Mouse (Mus musculus) right cerebral cortex, postnatal 14 days (tissue): ENCODE data around the gene Plekho2.
A peak's percentile ranks its signal among the peaks of the same experiment; 100 is the strongest.

Experiments used
- DNase-seq: peaks from one replicate; pipeline ENCODE4 v3.0.0; 2022

The Plekho2 gene

DNA sequence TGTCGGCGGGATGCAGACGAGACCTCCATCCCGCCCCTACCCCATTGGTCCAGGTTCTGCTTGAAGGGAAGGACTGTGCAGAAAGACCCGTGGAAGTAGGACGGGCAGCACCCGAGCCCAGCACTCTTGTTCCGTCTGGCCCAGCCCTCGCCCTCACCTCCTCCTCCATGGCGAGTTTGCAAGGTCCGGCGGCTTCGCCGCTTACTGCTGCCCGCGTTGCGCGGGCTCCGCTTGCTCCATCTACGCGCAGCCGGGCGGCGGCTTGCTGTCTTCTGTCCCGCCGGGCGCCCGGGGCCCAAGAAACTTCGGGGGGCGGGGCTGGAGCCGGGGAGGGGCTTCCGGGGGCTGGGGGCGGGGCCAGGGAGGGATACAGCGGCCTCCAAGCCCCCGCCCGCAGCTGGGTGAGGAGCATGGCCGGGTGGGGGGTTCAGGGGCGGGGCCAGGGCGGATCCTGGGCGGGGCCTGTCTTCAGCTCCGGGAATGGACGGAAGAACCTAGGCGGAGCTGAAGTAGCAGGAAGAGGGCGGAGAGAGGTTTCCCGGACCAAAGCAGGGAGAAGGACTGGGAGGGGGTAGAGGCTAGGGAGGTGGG, at the start of gene Plekho2:
TSS of gene Plekho2 (minus strand) at position 260 of the 591 bp plus-strand sequence.
- peak; percentile 83 for DNase-seq

DNA sequence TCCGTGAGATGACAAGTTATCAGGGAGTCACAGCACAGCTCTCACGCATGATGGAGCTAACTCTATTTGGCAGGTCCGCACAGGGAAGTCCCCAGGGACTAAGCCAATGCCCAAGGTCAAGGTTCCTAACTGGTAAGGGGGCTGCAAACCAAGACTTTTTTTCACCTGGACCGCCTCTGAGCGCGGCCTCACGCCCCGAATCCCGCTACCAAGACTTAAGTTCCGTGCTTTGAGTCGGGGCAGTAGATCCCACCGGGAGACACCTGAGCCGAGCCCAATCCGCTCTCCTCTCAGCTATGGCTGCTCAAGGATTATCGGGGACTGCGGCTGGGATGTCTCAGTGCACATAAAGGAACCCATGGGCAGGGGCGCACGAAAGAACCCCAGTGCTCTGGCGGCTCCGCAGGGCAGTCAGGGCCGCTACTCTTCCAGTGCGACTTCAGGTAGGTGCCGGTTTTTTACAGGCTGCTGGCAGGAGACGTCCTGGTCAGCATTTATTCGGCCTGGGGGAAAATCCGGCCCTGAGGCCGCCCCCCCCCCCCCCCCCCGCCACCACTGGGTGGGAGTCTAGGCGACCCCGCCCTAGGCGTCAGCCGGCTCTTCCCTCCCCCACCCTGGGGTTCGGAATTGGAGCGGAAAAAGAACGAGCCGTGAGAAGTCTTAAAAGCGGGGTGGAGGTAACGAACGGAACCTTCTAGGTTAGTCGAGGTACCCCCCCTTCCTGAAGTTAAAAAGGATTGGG, 49.4 kb upstream of the Plekho2 start, which contains the start of gene Rbpms2:
TSS of gene Rbpms2 (plus strand) at position 624 of the 742 bp plus-strand sequence.
- DNase-seq, result no peak

DNA sequence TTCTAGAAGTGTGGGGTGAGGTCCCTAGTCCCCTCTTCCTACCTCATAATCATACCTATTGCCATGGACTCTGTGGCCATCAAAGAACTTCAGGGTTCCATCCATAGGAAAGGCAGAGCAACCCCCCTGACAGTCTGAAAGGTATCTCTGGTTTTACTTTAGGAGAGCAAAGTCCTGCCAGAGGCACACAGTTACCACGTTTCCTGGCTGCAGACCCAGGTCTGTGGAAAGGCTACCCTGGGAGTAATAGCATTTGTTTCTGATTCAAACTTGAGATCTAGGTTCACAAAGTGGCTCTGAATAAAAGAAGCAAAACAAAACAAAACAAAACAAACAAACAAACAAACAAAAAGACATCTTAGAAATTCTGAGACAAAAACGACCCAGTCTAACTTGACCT, 44.4 kb upstream of the Plekho2 start:
- DNase-seq, result no peak

DNA sequence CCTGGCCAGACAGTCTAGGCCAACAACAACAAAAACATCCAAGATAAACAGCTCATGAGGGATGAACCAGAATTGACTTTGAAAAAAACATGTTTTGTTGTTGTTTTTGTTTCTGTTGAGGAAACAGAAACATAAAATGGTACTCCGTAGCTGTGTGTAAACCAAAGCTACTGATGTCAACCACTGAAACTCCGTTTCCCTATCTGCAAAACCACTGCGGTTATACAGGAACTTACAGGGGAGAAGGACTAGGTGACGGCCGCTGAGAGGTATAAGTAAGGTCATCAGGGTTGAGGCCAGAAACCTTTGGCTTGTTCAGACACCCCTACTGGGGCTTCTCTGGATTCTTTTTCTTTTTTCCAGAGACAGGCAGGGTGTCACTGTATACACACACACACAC, 43.0 kb upstream of the Plekho2 start:
- no peak for DNase-seq

DNA sequence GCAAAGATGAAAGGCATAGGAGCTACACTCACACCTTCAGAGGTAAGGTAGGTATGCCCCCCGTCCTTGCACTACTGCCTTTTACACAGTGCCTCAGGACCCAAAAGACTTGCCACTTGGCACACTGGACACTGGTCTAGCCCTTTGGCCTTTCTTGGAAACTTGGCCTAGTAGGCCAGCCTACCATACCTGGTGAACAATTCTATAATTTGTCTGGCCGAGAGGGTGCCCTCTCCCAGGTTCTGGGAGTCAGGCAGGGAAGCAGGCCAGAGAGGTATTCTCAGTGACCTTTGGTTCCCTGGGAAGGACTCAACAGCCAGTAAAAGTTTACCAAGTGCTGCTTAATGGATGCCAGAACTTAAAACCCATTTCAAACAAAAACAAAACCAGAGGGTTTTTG, 41.8 kb upstream of the Plekho2 start:
- no peak for DNase-seq

DNA sequence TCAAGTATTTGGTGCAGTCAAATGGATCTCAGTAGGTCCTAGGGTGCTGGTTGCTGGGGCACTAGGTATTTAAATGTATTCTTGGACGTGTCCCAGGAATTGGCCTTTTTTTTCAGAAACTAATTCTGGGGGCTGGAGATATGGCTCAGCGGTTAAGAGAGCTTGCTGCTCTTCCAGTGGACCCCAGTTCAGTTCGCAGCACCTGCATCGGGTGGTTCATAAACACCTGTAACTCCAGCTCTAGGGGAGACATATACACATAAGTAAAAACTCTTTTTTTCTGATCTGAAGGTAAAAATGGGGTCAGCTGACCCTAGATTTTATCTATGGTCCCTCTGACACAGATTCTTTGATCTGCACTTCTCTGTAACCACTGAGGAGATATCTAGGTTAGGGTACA, 41.4 kb upstream of the Plekho2 start:
- DNase-seq, result no peak

DNA sequence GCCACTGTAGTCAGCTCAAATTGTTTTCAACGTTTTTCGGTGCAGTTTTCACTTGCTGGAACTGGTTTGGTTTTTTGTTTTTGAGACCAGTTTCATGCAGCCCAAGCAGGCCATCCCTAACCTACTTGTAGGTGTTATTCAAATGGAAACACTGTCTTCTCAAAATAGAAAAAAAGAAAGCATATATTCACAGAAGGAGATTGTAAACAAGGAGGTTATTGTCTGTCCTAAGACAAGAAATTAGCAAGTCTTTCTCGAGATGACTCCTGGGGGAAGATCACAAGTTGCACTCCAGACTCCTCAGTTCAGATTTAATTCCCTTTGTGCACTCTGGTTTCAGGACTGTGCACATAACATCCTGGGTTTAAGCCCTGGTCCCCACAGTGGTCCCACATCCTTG, 39.5 kb upstream of the Plekho2 start:
- DNase-seq, result no peak

DNA sequence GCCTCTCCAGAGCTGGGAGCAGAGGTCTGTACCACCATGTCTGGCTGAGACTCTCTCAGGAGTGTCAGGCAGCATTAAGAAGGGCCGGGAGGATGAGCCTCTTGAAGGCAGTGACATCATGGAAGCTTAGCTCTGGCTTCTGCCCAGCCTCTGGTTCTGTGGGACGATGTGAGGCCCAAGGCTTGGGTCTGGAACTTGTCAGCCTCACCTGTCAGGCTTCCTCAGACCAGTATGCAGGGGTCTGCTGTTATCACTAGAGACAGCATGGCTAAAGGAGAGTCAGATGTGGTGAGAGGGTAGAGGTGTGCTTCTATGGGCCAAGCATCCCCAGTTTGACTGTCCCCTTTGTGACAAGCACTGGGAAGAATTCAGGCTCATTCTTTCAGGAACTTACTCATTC, 33.3 kb upstream of the Plekho2 start:
- DNase-seq, result no peak

DNA sequence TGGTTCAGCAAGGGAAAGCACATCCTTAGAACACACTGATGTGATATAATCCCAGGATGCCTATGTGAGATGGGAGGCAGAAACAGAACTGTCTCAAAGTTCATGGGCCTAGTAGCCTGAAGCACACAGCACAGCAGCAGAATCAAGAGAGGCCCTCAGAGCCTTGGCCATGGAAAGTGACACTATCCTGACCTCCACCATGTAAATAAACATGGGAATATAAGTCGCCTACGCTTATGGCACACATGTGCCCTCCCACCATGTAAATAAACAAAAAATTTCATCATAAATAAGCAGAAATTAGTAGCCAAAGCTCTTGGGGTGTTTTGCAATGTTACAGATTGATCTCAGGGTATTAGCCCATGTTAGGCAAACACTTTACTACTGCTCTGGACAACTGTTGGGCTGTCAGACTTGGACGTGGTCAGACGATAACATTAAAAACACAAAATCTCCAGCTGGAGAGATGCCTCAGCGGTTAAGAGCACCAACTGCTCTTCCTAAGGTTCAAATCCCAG, 32.2 kb upstream of the Plekho2 start:
- DNase-seq, result no peak

DNA sequence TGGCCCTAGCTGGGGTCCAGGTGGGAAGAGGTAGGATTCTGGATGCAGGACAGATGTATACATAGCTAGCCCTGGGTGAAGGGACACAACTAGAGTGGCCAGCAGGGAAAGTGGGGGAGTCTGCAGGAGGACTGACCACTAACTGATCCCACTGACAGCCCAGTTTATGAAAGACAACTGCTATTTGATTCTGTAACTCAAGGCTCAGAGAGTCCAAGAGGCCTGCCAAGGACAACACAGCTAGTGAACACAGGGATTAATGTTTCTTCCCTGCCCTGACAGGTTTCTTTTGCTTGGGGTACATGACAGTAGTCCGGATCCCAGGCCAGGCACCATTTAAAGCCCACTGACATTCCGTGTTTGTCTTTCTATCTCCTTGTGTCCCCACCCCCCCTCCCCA, 27.3 kb upstream of the Plekho2 start:
- no peak for DNase-seq

DNA sequence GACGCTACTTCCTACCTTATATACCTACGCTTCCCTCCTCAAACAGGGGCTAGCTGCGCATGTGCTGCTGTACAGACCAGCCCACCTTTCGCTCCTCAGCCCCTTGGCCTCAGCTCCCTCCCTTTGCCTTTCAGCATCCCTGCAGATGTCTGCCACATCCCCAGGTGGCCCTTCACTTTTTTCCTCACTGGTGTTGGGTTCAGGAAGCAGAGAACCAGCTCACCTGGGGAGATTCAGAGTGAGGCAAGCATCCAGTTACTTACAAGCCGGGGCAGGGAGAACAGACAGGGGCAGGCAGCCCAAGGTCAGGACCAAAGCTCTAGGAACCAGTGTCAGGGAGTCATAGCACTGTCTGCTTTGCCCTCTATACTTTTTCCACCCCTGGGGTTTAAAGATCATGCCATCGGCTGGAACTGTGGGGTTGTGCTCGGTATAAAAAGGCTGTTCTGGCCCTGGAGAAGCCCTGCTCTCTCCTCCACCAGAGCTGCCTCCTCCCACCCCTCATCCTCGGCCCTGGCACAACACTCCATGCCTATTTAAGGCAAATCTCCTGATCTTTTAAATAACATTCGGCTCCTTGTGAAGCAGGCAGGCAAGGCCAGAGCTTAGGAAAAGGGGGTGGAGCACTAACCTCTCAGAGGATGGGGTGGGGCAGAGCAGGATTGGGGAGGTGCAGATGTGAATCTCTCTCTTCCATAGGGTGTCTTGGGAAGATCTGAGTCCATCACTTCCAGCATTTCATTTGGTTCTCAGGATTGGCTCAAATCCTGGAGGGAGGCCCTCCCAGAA, 26.7 kb upstream of the Plekho2 start:
- DNase-seq, result no peak

DNA sequence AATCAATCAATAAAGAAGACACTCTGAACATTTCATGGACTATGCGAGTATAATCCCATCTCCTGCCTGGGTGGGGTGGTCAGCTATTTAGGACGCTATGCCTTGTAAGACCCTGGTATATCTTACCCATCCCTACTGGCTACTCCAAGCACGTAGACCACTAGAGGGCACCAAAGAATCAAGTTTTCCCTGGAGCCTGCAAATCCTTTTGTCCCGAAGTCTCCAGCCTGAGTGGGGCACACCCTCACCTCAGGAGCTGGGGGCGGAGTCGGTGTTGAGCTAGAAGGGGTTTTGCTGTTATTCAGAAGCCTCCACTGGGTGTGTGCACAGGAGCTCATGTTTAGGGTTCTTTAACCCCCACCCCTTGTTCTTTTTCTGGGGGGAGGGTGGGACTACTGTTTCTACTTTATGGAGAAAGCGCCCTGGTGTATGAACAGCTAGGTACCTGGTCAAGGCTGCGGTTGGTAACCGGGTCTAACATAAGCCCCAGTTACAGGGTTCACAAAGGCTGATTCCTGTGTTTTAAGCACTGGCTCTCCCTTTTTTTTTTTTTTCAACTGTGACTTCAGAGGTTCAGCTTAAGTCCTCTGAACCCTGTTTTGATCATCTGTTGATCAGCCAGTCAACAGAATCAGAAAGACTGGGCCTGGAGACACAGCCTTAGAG, 25.8 kb upstream of the Plekho2 start:
- peak; percentile 30 for DNase-seq

DNA sequence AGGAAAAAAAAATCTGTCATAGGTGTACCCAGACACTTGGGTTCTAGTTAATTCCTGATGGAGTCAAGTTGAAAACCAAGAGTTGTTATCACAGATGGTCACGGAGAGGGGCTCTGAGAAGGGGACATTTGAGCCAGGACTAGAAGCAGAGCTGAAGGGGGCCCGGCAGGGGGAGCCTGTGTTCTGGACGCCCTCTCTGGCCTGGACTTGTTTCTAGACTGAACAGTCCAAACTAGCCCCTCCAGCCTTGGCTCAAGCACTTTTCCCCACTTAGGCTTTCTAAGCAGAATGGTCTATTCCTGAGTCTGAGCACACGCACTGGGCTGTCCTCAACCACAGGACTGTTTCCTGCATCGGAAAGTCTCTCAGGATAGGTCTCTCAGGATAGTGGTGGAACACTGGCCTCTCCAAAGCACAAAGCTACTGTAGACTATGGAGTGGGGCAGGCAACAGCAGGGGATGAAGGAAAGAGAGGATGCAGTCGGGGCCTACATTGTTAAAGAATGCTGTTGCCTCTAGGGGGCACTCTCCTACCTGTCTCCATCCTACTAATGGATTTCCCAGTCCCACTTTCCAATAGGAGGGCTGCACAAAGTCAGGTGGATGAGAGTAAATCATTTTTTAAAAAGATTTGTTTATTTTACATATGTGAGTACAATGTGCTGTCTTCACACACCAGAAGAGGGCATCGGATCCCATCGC, 23.7 kb upstream of the Plekho2 start:
- no peak for DNase-seq

DNA sequence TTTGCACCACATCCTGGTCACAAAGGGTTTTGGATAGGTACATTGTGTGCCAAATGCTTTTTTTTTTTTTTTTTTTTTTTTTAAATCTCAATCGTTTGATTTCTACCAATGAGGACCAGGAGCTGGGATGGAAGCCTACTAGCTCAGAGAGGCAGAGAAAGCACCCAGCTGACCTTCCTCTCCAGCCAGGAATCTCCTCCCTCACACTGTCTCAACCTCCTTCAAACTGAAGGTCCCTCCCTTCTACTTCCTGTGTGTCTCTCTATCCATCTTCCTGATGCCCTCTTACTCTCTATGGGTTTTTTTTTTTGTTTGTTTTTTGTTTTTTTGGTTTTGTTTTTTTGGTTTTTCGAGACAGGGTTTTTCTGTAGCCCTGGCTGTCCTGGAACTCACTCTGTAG, 21.1 kb upstream of the Plekho2 start:
- no peak for DNase-seq

DNA sequence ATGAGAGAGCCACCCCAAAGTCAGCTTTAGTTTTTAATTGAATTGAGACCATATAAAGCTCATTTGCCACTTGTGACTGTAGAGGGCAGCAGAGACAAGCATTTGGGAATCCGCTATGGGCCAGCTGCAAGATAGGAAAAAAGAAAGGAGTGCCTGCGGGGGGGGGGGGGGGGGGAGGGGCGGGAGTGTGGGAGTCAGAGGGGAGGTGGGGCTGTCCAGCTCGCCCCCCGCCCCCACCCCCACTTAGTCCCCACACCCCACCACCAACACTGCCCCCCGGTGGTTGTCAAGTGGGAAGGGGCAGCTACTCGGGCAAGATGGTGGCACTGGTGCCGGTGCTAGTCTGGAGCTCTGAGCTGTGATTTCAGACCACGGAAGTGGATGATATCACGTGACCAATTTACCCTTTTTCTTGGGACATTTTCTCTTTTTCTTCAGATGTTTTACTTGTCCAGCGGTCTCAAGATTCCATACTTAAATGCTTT, 19.0 kb upstream of the Plekho2 start:
- DNase-seq, result peak; percentile 34

DNA sequence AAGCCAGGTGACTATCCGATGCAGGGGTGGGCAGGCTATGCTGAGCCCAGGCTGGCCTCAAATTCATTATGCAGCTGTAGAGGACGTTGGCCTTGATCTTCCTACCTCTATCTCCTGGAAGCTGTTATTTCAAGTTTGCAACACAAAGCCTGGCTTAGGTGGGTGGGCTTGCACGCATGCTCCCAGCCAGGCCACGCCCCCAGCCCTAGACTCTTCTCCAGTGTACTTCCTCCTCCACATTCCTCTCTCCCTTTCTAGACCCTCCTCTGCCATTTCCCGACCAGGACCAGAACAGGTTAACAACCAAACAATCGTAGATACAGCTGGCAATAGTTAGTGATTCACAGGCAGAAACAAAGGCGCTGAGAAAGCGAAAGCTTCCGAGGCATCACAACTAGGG, 13.8 kb upstream of the Plekho2 start:
- no peak for DNase-seq

DNA sequence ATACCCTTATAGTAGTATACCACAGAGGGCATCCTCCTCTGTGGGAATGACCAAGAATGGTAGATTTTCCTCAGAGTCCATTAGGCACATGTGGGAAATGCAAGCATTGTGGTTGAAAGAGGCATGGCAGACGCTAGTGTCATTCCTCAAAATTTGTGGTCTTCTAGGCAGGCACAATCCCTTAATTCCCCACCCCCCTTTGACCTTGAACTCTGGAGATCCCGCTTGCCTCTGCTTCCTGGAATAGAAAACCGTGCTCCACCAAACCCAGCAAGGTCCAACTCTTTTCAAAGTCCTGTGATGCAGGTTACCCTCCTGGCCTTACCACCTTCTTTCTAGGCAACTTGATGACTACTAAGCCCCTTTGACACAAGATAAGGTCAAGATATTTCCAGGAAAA, 12.9 kb upstream of the Plekho2 start:
- no peak for DNase-seq

DNA sequence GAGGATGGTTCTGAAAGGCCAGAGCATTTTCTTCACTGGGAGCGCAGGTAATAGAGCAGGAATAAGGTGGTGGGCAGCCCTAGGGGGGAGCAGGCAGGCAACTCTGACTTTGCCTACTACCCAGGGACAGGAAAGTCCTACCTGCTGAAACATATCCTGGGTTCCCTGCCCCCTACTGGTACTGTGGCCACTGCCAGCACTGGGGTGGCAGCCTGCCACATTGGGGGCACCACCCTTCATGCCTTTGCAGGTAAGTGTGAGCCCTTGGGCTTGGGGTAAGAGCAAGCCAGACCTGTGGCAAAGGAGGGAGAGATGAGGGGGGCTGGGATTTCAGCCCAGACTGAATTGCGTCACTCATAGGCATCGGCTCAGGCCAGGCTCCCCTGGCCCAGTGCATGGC, 9.3 kb upstream of the Plekho2 start:
- no peak for DNase-seq

DNA sequence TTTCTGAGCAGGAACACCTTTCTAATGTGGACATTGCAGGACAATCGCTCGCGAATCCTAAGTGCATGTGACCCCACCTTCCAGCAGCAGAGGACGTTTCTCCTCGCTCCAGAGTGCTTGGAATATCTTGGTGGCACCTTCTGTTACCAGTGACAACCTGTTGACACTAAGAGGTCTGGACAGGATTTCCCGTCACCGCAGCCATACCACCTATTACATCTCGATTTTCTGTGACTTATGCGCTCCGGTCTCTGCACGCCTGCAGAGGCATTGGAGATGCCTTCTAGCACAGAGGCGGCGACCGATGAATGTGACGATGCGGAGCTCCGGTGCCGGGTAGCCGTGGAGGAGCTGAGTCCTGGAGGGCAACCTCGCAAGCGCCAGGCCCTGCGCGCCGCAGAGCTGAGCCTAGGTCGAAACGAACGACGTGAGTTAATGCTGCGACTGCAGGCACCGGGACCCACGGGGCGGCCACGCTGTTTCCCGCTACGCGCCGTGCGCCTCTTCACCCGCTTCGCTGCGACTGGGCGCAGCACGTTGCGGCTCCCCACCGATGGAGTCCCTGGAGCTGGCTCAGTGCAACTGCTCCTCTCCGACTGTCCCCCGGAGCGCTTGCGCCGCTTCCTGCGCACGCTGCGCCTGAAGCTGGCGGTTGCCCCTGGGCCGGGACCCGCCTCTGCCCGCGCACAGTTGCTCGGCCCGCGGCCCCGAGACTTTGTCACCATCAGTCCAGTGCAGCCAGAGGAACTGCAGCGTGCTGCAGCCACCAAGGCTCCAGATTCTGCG, 7.9 kb upstream of the Plekho2 start:
- DNase-seq, result peak; percentile 42

DNA sequence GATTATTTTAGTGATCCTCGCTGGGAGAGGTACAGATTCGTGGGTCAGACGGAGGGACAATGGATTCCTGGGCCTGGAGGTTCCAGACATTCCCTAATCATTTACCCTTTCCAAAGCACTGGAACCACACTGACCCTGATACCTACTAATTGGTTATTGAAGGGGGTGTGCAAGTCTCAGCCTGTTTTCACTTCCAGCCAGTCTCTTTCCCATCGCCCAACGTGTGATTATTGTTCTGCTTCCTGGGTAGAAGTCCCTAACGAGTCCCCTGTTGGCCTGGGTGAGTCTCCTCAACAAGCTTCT, 7.4 kb upstream of the Plekho2 start:
- no peak for DNase-seq

DNA sequence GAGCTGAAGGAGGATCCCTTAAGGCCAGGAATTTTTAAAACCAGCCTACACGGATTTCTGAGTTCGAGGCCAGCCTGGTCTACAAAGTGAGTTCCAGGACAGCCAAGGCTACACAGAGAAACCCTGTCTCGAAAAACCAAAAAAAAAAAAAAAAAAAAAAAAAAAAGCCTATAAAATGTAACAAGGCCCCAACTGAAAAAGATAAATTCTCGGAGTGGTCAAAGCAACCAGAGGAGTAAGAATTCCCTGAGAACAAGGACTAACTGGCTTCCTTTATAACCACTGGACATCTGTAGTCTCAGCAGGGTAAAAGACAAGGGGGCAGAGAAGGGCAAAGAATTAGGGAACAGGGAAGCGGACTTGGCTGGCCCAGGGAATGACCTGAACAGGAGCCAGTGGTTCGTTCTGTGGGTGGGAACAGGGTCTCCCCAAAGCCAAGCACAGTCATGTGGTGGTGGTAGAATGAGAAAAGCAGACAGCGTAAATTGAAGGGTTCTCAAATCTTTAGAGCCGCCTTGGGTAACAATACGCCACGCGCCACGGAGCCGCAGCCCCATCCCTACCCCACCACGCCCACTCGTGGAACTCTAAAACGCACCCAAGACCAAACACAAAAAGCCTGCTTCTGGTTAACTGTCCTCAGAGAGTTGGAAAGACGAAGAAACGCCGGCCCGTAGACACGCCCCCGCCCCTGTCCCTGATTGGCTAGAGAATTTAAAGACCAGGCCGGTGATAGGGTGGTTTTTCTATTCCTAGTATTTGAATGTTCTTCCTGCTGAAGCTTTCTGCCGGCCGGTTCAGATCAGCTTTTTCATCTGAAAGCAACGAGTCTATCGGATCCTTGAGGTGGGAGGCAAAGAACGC, 6.8 kb upstream of the Plekho2 start, which contains the start of gene Pif1:
TSS of gene Pif1 (plus strand) at position 755 of the 864 bp plus-strand sequence.
- peak; percentile 72 for DNase-seq
